Mouse (Mus musculus) forebrain, embryonic 12.5 days (tissue): ENCODE results near the gene Maml3. TPM values are rescaled to one million over a fixed set of nuclear protein-coding genes. Genes with fewer than 3 reads are reported as not detected.

Experiments used
- ATAC-seq: fragments of 200-750 bp; cut with Nextera tagmentation; 2 replicates; pipeline ENCODE4 v1.8.0; 2017; ENCODE audit warnings: moderate TSS enrichment; ENCODE audit not compliant: low FRiP score
- H3K27ac ChIP-seq: fragments of 300-500 bp; sonication (generic); 2 replicates; pipeline ENCODE4 v1.5.1; 2016; ENCODE audit warnings: mild to moderate bottlenecking
- H3K27me3 ChIP-seq: fragments of 300-500 bp; sonication (generic); 2 replicates; pipeline ENCODE4 v1.6.1; 2016; ENCODE audit warnings: mild to moderate bottlenecking
- H3K36me3 ChIP-seq: fragments of 300-500 bp; sonication (generic); replicated peaks from 2 replicates; pipeline ENCODE4 v1.6.1; 2016; ENCODE audit warnings: mild to moderate bottlenecking
- H3K4me1 ChIP-seq: fragments of 300-500 bp; sonication (generic); 2 replicates; pipeline ENCODE4 v1.6.1; 2016
- H3K4me2 ChIP-seq: fragments of 300-500 bp; sonication (generic); 2 replicates; pipeline ENCODE4 v1.6.1; 2016; ENCODE audit warnings: mild to moderate bottlenecking, moderate library complexity
- H3K4me3 ChIP-seq: fragments of 300-500 bp; sonication (generic); replicated peaks from 2 replicates; pipeline ENCODE4 v1.5.1; 2016; ENCODE audit warnings: mild to moderate bottlenecking
- H3K9ac ChIP-seq: fragments of 300-500 bp; sonication (generic); 2 replicates; pipeline ENCODE4 v1.6.1; 2016; ENCODE audit warnings: mild to moderate bottlenecking
- H3K9me3 ChIP-seq: fragments of 300-500 bp; sonication (generic); 2 replicates; pipeline ENCODE4 v1.6.1; 2016
- WGBS: fragments of 180-500 bp; shearing (Covaris S2); methylation state at CpG from one replicate; pipeline ENCODE4 v1.1.7; 2016; 5-methylcytosine and 5-hydroxymethylcytosine counted together
- polyA plus RNA-seq: library from polyadenylated mRNA; unstranded; fragments of >200 nt; fragmentation: Nextera tagmentation; extraction: Ambion mirVana; gene quantifications from 2 replicates; pipeline ENCODE4 v1.2.1, GENCODE M21; 2016

The Maml3 gene
- polyA plus RNA-seq, 1 experiment from 2014 or later: 7.6 TPM

DNA sequence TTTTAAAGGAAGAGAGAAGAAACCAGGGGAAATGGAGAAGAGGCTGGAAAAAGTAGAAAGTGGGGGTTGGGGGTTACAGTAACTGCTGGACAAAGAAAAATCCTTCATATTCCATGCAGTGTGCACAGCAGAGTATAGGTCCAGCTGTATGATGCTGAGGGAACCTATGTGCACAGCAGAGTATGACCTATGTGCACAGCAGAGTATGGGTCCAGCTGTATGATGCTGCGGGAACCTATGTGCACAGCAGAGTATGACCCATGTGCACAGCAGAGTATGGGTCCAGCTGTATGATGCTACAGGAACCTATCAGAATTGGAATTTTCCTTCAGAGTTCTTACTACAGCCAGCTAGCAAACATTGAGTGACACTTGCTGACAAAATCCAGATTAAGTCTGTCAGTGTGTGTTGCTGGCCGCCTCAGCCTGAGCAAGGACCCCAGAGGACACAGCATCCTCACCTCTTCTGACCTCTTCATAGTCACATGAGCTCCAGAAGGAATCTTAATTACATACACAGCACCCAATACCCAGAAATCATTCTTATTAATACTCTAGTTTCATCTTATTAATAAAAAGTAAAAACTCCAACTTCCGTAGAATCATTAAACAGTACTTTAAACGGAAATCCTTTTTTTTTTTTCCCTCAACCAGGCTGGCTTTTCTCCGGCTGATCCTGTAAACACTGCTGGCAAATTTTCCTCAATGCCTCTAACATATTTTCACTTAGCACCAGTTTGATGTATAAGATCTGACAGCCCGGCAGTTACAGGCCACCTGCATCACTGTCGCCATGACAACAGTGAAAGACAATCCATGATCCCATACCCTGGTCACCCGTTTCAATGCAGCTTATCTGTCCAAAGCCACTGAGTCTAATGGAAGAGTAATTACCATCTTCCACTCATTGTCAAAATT lies 43.1 kb downstream of the Maml3 start:
- ATAC-seq: peak; percentile 92
- Histone ChIP-seq H3K9me3 (no peaks in the 10 kb centered on the region), H3K4me2 (no peak overlapping the region; the same call in 1 of the 2 replicates), H3K27me3 (no peaks in the 10 kb centered on the region), H3K27ac (peak overlapping the region; percentile 81), H3K4me1 (peaks cover 39% of the 10 kb centered on the region), H3K4me3 (no peak overlapping the region), H3K36me3 (no peaks in the 10 kb centered on the region), H3K9ac (no peak overlapping the region)
- 34% methylated on average over 8 of the region's 8 CpGs for WGBS

DNA sequence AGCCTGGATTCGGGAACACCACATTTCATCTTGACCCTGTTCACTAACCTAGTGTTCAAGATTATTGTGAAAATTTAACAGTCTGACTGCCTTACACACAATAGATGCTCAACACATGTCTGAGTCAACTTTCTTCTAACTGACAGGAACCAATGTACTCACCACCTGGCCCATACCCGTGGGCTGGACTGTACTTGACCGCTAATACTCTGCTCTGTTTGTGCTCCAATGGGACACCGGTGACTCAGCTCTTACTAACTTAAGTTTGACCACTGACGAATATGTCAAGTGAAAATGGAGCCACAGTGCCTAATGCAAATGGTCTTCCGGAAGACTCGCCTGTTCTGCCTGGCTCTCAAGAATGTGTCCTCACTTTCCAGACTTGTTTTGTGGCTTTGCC lies 44.0 kb downstream of the Maml3 start:
- no peak for ATAC-seq
- WGBS: 92% methylated on average over 7 of the region's 7 CpGs
- Histone ChIP-seq H3K27ac (0 out of 2 replicates have a peak overlapping the region, but pooled peaks have one; percentile 65), H3K4me3 (no peak overlapping the region), H3K9me3 (no peaks in the 10 kb centered on the region), H3K4me1 (peaks cover 34% of the 10 kb centered on the region), H3K27me3 (no peaks in the 10 kb centered on the region), H3K4me2 (no peak overlapping the region), H3K9ac (no peak overlapping the region), H3K36me3 (no peaks in the 10 kb centered on the region)

DNA sequence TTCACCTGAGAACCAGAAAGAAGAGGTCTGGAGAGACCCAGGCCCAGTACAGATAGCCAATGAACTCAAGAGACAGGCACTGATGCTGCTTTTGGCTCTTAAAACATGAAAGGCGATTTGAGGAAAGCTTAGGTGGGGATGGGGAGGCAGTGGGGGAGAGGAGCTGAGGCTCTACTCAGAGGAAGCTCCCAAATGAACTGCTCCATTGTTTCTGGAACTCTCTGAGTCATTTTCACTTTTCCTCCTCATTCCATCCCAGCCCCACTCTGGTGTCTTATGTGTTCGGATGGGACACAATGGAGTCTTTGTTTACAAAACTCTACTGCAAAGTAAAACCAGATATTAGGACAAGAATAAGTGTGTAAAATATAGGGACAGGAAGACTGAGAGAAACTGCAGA lies 53.1 kb downstream of the Maml3 start:
- Histone ChIP-seq H3K9ac (no peak overlapping the region), H3K9me3 (peaks cover 4% of the 10 kb centered on the region; the same call in 1 of the 2 replicates), H3K4me3 (no peak overlapping the region), H3K4me1 (peaks cover 11% of the 10 kb centered on the region), H3K36me3 (0 out of 2 replicates have a peak, but pooled peaks cover 5% of the 10 kb centered on the region), H3K27ac (no peak overlapping the region), H3K4me2 (no peak overlapping the region), H3K27me3 (no peaks in the 10 kb centered on the region)
- WGBS: 79% methylated on average over 2 of the region's 2 CpGs
- ATAC-seq: no peak

DNA sequence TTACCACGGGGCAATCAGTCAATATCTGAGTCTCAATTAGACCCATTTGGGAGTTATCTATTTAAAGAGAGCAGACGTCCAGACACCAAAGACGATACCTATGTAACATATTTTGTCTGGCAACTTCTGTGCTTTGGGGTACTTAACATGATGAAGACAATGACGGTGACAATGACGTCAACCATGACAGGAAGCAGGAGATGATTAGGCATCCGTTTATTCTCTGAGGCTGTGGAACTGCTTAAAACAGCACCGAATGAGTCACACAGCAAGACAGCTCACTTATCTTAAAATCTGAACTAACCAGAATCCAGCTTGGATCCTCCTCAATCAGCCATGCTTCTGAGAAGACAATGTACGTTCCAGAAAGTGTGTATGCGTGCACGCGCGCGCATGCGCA lies 56.8 kb downstream of the Maml3 start:
- Histone ChIP-seq H3K4me2 (no peak overlapping the region), H3K27me3 (no peaks in the 10 kb centered on the region), H3K9me3 (peaks cover 4% of the 10 kb centered on the region; the same call in 1 of the 2 replicates), H3K4me1 (peaks cover 46% of the 10 kb centered on the region), H3K27ac (no peak overlapping the region), H3K36me3 (0 out of 2 replicates have a peak, but pooled peaks cover 5% of the 10 kb centered on the region), H3K9ac (no peak overlapping the region), H3K4me3 (no peak overlapping the region)
- no peak for ATAC-seq
- 92% methylated on average over 14 of the region's 14 CpGs for WGBS

DNA sequence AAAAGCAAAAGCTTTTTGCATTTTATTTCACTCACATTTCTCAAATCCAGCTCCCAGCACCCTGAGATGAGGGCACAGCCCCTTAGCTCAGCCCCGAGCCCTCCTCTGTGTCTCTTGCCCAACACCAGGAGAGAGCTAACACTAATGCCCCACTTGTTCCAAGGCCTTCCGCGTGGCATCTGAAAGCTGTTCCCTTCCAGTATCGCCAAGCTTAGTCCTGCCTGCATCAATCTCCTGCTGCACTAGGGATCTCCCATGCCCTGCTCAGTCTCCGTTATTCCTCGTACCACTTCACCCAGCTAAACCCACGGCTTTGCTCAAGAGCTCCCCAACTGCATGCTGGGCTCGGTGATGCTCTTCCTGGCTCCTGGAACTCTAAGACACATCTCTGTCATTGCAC lies 57.3 kb downstream of the Maml3 start:
- Histone ChIP-seq H3K9me3 (peaks cover 4% of the 10 kb centered on the region; the same call in 1 of the 2 replicates), H3K4me3 (no peak overlapping the region), H3K4me2 (peak overlapping the region; percentile 49), H3K4me1 (peaks cover 51% of the 10 kb centered on the region), H3K9ac (no peak overlapping the region), H3K36me3 (0 out of 2 replicates have a peak, but pooled peaks cover 5% of the 10 kb centered on the region), H3K27me3 (no peaks in the 10 kb centered on the region), H3K27ac (peak overlapping the region; percentile 93)
- ATAC-seq: no peak
- WGBS: 76% methylated on average over 8 of the region's 8 CpGs

DNA sequence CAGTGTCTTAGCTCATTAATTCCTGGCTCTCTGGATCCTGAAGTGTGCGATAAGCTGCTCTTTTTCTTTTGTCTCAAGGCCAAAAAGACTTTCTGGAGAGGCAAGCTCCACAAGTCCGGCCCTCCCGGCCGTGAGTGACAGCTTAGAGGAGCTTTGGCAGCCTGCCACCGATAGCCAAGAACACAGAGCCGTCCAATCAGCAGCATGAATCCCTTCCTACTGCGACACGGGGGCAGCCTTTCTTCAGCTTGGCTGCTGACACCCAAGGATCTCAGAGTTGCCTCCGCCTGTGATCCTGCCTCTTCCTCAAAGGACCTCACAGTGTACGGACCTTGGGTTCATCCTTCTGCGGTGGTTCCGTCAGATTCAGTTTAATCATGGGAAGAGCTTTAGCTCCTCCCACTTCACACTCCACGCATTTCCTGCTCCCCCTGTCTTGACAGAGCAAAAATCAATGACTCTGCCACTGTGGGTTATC lies 57.9 kb downstream of the Maml3 start:
- WGBS: 0% methylated on average over 13 of the region's 13 CpGs

DNA sequence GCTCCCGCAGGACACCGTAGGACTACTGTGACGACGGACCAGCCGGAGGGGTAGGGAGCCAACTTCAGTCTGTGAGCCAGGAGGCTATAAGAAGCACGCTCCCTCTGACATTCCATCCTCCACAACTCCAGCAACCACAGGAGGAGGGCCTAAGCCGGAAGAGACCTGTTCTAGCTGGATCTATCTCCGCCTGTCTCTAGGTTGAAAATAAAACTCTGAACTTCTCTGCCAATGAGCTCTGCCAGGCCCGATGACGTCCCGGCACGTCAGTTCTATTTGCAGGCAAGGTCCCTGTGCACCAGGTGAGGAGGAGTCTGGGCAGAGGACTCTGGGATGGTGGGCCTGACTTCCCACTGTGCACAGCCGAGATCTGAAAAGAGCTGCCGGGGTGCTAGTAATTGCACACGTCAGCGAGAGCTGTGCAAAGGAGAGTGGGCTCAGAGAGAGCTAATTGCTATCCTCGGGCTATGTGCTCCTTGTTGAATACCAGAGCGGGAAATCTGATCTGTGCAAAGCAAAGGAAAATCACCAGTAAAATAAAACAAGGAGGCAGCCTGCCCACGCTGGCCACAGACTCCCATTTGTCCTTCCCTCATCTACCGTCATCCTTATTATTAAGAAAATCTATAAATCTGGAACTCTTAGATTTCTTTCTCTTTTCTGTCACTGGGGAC lies 58.7 kb downstream of the Maml3 start:
- ATAC-seq: peak; percentile 90
- Histone ChIP-seq H3K9ac (peak overlapping the region; percentile 38), H3K4me3 (peak overlapping the region; percentile 26), H3K27me3 (no peaks in the 10 kb centered on the region), H3K4me1 (peaks cover 54% of the 10 kb centered on the region), H3K9me3 (no peaks in the 10 kb centered on the region), H3K4me2 (peak overlapping the region; percentile 49), H3K36me3 (0 out of 2 replicates have a peak, but pooled peaks cover 2% of the 10 kb centered on the region), H3K27ac (peak overlapping the region; percentile 93)
- WGBS: under 1% methylated on average over 20 of the region's 20 CpGs

More for the DNA sequence above, 57.9 kb downstream of the Maml3 start:
- H3K9ac ChIP-seq: peak overlapping the region; percentile 12
- H3K36me3 ChIP-seq: 0 out of 2 replicates have a peak, but pooled peaks cover 5% of the 10 kb centered on the region
- no peaks in the 10 kb centered on the region for H3K27me3 ChIP-seq
- peaks cover 4% of the 10 kb centered on the region; the same call in 1 of the 2 replicates for H3K9me3 ChIP-seq
- peak; percentile 80 for ATAC-seq
- H3K27ac ChIP-seq: peak overlapping the region; percentile 93
- H3K4me2 ChIP-seq: peak overlapping the region; percentile 49
- H3K4me3 ChIP-seq: peak overlapping the region; percentile 26
- H3K4me1 ChIP-seq: peaks cover 51% of the 10 kb centered on the region

DNA sequence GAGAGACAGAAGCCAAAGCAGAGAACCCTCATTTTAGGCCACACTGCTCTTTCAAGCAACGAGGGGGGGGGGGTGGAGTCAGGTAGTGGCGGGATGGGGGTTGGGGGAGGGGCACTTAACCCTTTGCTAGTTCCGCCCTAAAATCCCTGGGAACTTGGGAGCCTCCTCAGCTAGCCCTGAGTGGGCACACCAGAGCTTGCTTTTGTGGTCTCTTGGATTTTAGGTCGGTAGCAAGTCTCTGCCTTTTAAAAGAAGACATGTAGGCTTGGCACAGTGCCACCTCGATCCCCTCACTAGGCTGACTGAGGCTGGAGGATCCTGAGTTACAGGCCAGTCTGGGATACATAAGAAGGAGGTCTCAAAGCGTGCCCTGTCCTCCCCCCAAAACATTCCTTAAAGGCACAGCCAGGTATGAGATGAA lies 59.6 kb downstream of the Maml3 start:
- Histone ChIP-seq H3K27ac (peak overlapping the region; percentile 93), H3K9ac (peak overlapping the region; percentile 36), H3K27me3 (no peaks in the 10 kb centered on the region), H3K4me2 (peak overlapping the region; percentile 49), H3K4me1 (peaks cover 54% of the 10 kb centered on the region), H3K36me3 (no peaks in the 10 kb centered on the region), H3K4me3 (peak overlapping the region; percentile 17), H3K9me3 (no peaks in the 10 kb centered on the region)
- WGBS: 5% methylated on average over 6 of the region's 6 CpGs
- no peak for ATAC-seq

DNA sequence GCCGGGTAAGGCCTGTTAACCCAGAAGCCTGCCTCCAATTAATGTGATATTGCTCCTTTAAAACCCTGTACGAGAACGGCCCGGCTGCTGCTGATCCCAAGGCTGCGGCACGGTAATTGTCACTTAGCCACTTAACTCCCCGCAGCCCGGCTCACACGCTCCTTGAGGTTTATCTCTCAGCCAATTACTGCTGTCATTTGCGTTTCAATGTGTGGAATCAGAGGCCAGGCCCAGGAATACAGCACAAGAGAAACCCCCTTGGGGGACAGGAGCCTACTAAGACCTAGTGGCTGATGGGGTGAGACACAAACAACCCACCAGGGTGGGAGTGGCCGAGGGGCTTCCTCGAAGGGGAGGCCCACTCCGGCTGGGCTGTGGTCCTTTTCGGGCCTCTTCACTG lies 60.2 kb downstream of the Maml3 start:
- Histone ChIP-seq H3K36me3 (no peaks in the 10 kb centered on the region), H3K9ac (peak overlapping the region; percentile 36; the same call in 1 of the 2 replicates), H3K9me3 (no peaks in the 10 kb centered on the region), H3K4me3 (peak overlapping the region; percentile 17), H3K4me1 (peaks cover 54% of the 10 kb centered on the region), H3K4me2 (peak overlapping the region; percentile 49), H3K27ac (peak overlapping the region; percentile 93), H3K27me3 (no peaks in the 10 kb centered on the region)
- ATAC-seq: peak; percentile 56
- WGBS: 2% methylated on average over 14 of the region's 14 CpGs

DNA sequence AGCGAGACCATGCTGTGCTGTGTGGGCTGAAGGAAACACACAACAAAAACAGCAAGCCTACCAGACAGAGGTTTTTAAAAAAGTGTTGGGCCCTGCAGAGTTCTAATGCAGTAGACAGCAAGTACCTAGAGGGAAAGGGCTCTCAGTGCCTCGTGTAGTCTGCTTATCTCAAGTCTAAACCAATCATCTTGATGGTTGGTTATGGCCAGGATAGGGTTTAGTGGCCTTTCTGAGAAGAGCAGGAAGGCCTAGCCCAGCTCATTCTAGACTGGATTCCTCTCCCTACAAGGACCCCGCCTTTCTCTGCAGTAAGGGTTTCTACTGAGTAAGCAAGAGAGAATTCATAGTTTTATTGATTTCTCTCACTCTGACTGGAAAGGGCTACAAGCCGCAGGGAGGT lies 61.0 kb downstream of the Maml3 start:
- H3K36me3 ChIP-seq: no peaks in the 10 kb centered on the region
- 54% methylated on average over 4 of the region's 4 CpGs for WGBS
- H3K4me2 ChIP-seq: 0 out of 2 replicates have a peak overlapping the region, but pooled peaks have one; percentile 49
- H3K9me3 ChIP-seq: no peaks in the 10 kb centered on the region
- H3K27me3 ChIP-seq: no peaks in the 10 kb centered on the region
- peaks cover 54% of the 10 kb centered on the region for H3K4me1 ChIP-seq
- no peak overlapping the region for H3K9ac ChIP-seq
- ATAC-seq: no peak
- H3K27ac ChIP-seq: peak overlapping the region; percentile 93
- H3K4me3 ChIP-seq: no peak overlapping the region

DNA sequence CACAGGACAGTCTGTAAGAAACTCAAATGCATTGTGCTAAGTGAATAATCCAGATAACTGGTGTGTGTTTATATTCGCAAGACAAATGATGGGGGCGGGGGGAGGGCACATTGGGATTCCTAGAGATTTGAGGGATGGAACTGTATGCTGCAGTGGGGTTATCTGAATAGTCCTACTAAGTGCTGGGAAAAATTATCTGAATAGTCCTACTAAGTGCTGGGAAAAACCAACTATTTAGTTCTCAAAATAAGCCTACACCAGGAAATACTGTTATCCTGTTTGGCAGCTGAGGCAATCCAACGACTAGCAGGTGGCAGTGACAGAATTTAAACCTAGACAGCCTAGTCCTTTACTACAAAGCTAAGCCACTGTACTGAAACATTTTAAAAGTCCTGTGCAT lies 62.2 kb downstream of the Maml3 start:
- Histone ChIP-seq H3K36me3 (no peaks in the 10 kb centered on the region), H3K9ac (no peak overlapping the region), H3K4me1 (peaks cover 52% of the 10 kb centered on the region), H3K4me3 (no peak overlapping the region), H3K4me2 (no peak overlapping the region), H3K27me3 (no peaks in the 10 kb centered on the region), H3K9me3 (no peaks in the 10 kb centered on the region), H3K27ac (no peak overlapping the region)
- ATAC-seq: no peak
- 89% methylated on average over 3 of the region's 3 CpGs for WGBS

DNA sequence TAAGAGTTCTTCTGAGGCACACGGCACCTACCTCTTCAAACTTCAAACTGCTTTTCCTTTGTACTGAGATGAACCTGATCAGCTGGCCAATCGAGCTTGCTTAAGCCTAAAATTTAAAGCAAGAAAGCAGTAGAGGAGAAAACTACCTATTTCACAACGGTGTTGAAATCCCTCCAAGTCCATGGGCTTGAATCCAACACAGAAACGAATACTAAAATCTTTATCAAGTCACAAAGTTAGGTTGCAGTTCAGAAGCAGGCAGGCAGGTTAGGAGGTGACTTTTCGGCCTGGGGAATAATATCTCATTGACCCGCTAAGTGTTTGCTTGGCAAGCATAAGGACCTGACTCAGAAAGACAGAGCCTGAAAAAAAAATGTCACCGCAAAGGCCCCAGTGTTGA lies 64.9 kb downstream of the Maml3 start:
- Histone ChIP-seq H3K4me3 (no peak overlapping the region), H3K4me1 (peaks cover 27% of the 10 kb centered on the region), H3K4me2 (no peak overlapping the region), H3K36me3 (no peaks in the 10 kb centered on the region), H3K9me3 (no peaks in the 10 kb centered on the region), H3K27me3 (no peaks in the 10 kb centered on the region), H3K9ac (no peak overlapping the region), H3K27ac (no peak overlapping the region)
- 93% methylated on average over 7 of the region's 7 CpGs for WGBS
- ATAC-seq: no peak
